Mouse (Mus musculus): ENCODE results near the gene Vav2. TPM values are rescaled to one million over a fixed set of nuclear protein-coding genes. Genes with fewer than 3 reads are reported as not detected.

Vav2 gene
- polyA plus RNA-seq, 1 experiment from 2014 or later: 9.7 TPM

GRCm38 (mm10) chr2:27304741-27305140 lies 122.1 kb downstream of the Vav2 start:
- H3K9me3 ChIP-seq: no peaks in the 10 kb centered on the region
- H3K27ac ChIP-seq: no peak overlapping the region
- WGBS: 42% methylated on average over 13 of the region's 13 CpGs
- no peaks in the 10 kb centered on the region for H3K27me3 ChIP-seq
- no peak overlapping the region for H3K4me3 ChIP-seq
- H3K4me2 ChIP-seq: no peak overlapping the region
- peak; percentile 32; the same call in 1 of the 2 replicates for ATAC-seq (ENCODE audit: borderline replicate concordance, extremely low read depth, low FRiP score, low TSS enrichment)
- 0 out of 2 replicates have a peak overlapping the region, but pooled peaks have one; percentile 6 for H3K9ac ChIP-seq
- H3K4me1 ChIP-seq: peaks cover 32% of the 10 kb centered on the region
- no peaks in the 10 kb centered on the region for H3K36me3 ChIP-seq

- Histone ChIP-seq H3K36me3 (no peaks in the 10 kb centered on the region), H3K9me3 (no peaks in the 10 kb centered on the region), H3K27ac (no peak overlapping the region)
Observed at GRCm38 (mm10) chr2:27304074-27304473, 122.8 kb downstream of the Vav2 start.

GRCm38 (mm10) chr2:27301444-27302111 lies 125.3 kb downstream of the Vav2 start:
- Histone ChIP-seq H3K27me3 (no peaks in the 10 kb centered on the region), H3K4me3 (no peak overlapping the region), H3K4me2 (no peak overlapping the region), H3K9me3 (no peaks in the 10 kb centered on the region), H3K36me3 (no peaks in the 10 kb centered on the region), H3K9ac (no peak overlapping the region), H3K4me1 (peaks cover 19% of the 10 kb centered on the region), H3K27ac (no peak overlapping the region)
- 68% methylated on average over 12 of the region's 12 CpGs for WGBS
- ATAC-seq (ENCODE audit: borderline replicate concordance, extremely low read depth, low FRiP score, low TSS enrichment): no peak

More at GRCm38 (mm10) chr2:27304074-27304473, 122.8 kb downstream of the Vav2 start:
- Histone ChIP-seq H3K4me2 (no peak overlapping the region), H3K4me3 (no peak overlapping the region), H3K4me1 (peaks cover 32% of the 10 kb centered on the region), H3K9ac (no peak overlapping the region), H3K27me3 (no peaks in the 10 kb centered on the region)
- no peak for ATAC-seq (ENCODE audit: borderline replicate concordance, extremely low read depth, low FRiP score, low TSS enrichment)

GRCm38 (mm10) chr2:27300725-27301443 lies 125.9 kb downstream of the Vav2 start:
- H3K9ac ChIP-seq: no peak overlapping the region
- peaks cover 19% of the 10 kb centered on the region for H3K4me1 ChIP-seq
- 73% methylated on average over 13 of the region's 13 CpGs for WGBS
- no peak overlapping the region for H3K4me2 ChIP-seq
- no peak overlapping the region for H3K27ac ChIP-seq
- no peak for ATAC-seq (ENCODE audit: borderline replicate concordance, extremely low read depth, low FRiP score, low TSS enrichment)
- no peak overlapping the region for H3K4me3 ChIP-seq
- no peaks in the 10 kb centered on the region for H3K27me3 ChIP-seq
- H3K36me3 ChIP-seq: no peaks in the 10 kb centered on the region
- H3K9me3 ChIP-seq: no peaks in the 10 kb centered on the region

- Histone ChIP-seq H3K36me3 (0 out of 2 replicates have a peak, but pooled peaks cover 7% of the 10 kb centered on the region), H3K4me1 (peaks cover 6% of the 10 kb centered on the region; the same call in 1 of the 2 replicates), H3K9me3 (no peaks in the 10 kb centered on the region), H3K9ac (no peak overlapping the region), H3K27ac (no peak overlapping the region), H3K27me3 (no peaks in the 10 kb centered on the region), H3K4me3 (no peak overlapping the region), H3K4me2 (no peak overlapping the region)
- 67% methylated on average over 9 of the region's 9 CpGs for WGBS
- ATAC-seq (ENCODE audit: borderline replicate concordance, extremely low read depth, low FRiP score, low TSS enrichment): no peak
Observed at GRCm38 (mm10) chr2:27296656-27297406, 130.0 kb downstream of the Vav2 start.

GRCm38 (mm10) chr2:27294777-27295176 lies 132.1 kb downstream of the Vav2 start:
- Histone ChIP-seq H3K4me1 (no peaks in the 10 kb centered on the region), H3K27me3 (no peaks in the 10 kb centered on the region), H3K36me3 (peaks cover 19% of the 10 kb centered on the region; the same call in 1 of the 2 replicates), H3K9ac (no peak overlapping the region), H3K4me3 (no peak overlapping the region), H3K4me2 (no peak overlapping the region), H3K9me3 (no peaks in the 10 kb centered on the region), H3K27ac (no peak overlapping the region)
- 95% methylated on average over 3 of the region's 3 CpGs for WGBS
- ATAC-seq (ENCODE audit: borderline replicate concordance, extremely low read depth, low FRiP score, low TSS enrichment): no peak

- Histone ChIP-seq H3K4me2 (no peak overlapping the region), H3K27me3 (no peaks in the 10 kb centered on the region), H3K4me3 (no peak overlapping the region), H3K9ac (no peak overlapping the region), H3K4me1 (peaks cover 5% of the 10 kb centered on the region; the same call in 1 of the 2 replicates), H3K36me3 (peaks cover 26% of the 10 kb centered on the region; the same call in 1 of the 2 replicates), H3K27ac (peak overlapping the region; percentile 21; the same call in 1 of the 2 replicates), H3K9me3 (no peaks in the 10 kb centered on the region)
- WGBS: 15% methylated on average over 3 of the region's 3 CpGs
- ATAC-seq (ENCODE audit: borderline replicate concordance, extremely low read depth, low FRiP score, low TSS enrichment): peak; percentile 43
Observed at GRCm38 (mm10) chr2:27289019-27289418, 137.8 kb downstream of the Vav2 start.

- Histone ChIP-seq H3K4me3 (no peak overlapping the region), H3K36me3 (peaks cover 24% of the 10 kb centered on the region; the same call in 1 of the 2 replicates), H3K9ac (no peak overlapping the region), H3K27ac (no peak overlapping the region), H3K4me2 (no peak overlapping the region), H3K27me3 (no peaks in the 10 kb centered on the region), H3K9me3 (no peaks in the 10 kb centered on the region), H3K4me1 (peaks cover 5% of the 10 kb centered on the region; the same call in 1 of the 2 replicates)
- WGBS: 77% methylated on average over 7 of the region's 7 CpGs
- no peak for ATAC-seq (ENCODE audit: borderline replicate concordance, extremely low read depth, low FRiP score, low TSS enrichment)
Observed at GRCm38 (mm10) chr2:27286971-27287710, 139.7 kb downstream of the Vav2 start.

- H3K4me2 ChIP-seq: no peak overlapping the region
- 64% methylated on average over 7 of the region's 7 CpGs for WGBS
- H3K27me3 ChIP-seq: no peaks in the 10 kb centered on the region
- no peak overlapping the region for H3K4me3 ChIP-seq
- H3K27ac ChIP-seq: no peak overlapping the region
- H3K9ac ChIP-seq: no peak overlapping the region
- H3K9me3 ChIP-seq: no peaks in the 10 kb centered on the region
- peaks cover 17% of the 10 kb centered on the region; the same call in 1 of the 2 replicates for H3K36me3 ChIP-seq
- H3K4me1 ChIP-seq: peaks cover 4% of the 10 kb centered on the region; the same call in 1 of the 2 replicates
- ATAC-seq (ENCODE audit: borderline replicate concordance, extremely low read depth, low FRiP score, low TSS enrichment): no peak
Observed at GRCm38 (mm10) chr2:27284441-27284840, 142.4 kb downstream of the Vav2 start.

- WGBS: 96% methylated on average over 9 of the region's 9 CpGs
Observed at GRCm38 (mm10) chr2:27281771-27282170, 145.1 kb downstream of the Vav2 start.

GRCm38 (mm10) chr2:27280920-27281611 lies 145.8 kb downstream of the Vav2 start:
- ATAC-seq (ENCODE audit: borderline replicate concordance, extremely low read depth, low FRiP score, low TSS enrichment): no peak
- Histone ChIP-seq H3K9me3 (no peaks in the 10 kb centered on the region), H3K9ac (no peak overlapping the region), H3K27me3 (no peaks in the 10 kb centered on the region), H3K4me3 (no peak overlapping the region), H3K4me1 (no peaks in the 10 kb centered on the region), H3K4me2 (no peak overlapping the region), H3K36me3 (peaks cover 30% of the 10 kb centered on the region), H3K27ac (no peak overlapping the region)
- 63% methylated on average over 13 of the region's 13 CpGs for WGBS

More at GRCm38 (mm10) chr2:27281771-27282170, 145.1 kb downstream of the Vav2 start:
- no peak; the same call in 1 of the 2 replicates for ATAC-seq (ENCODE audit: borderline replicate concordance, extremely low read depth, low FRiP score, low TSS enrichment)
- peaks cover 26% of the 10 kb centered on the region for H3K36me3 ChIP-seq
- no peak overlapping the region for H3K27ac ChIP-seq
- H3K9ac ChIP-seq: no peak overlapping the region
- H3K9me3 ChIP-seq: no peaks in the 10 kb centered on the region
- H3K4me1 ChIP-seq: no peaks in the 10 kb centered on the region
- no peaks in the 10 kb centered on the region for H3K27me3 ChIP-seq
- H3K4me3 ChIP-seq: no peak overlapping the region
- H3K4me2 ChIP-seq: no peak overlapping the region

Measured in lung, embryonic 15.5 days (tissue).